Mouse (Mus musculus): Measurements from ENCODE around the gene 4932411N23Rik.
"Not testable (repeated sequence)": the region's sequence is repeated elsewhere in the genome, so short reads cannot be mapped to it uniquely, and the experiment has no call there.

Gene 4932411N23Rik

GRCm38 (mm10) chrX:126815768-126816167 lies at the start of gene 4932411N23Rik:
Gene 4932411N23Rik, minus strand, starts transcription at chrX:126815868.
- no peak for DNase-seq

GRCm38 (mm10) chrX:126779895-126780294 lies 35.8 kb downstream of the 4932411N23Rik start:
- no peak for DNase-seq

- not testable (repeated sequence) for DNase-seq
Observed at GRCm38 (mm10) chrX:126777643-126778042, 38.0 kb downstream of the 4932411N23Rik start.

GRCm38 (mm10) chrX:126774846-126775245 lies 40.8 kb downstream of the 4932411N23Rik start:
- not testable (repeated sequence) for DNase-seq

GRCm38 (mm10) chrX:126773511-126773910 lies 42.2 kb downstream of the 4932411N23Rik start:
- not testable (repeated sequence) for DNase-seq
